ENCODE assay signal across 8 mouse cellular contexts in genomic region chr17:25474330-25475077, GRCm38 (mm10). TPM values are rescaled to one million over a fixed set of nuclear protein-coding genes. Genes with fewer than 3 reads are reported as not detected.
DNase-seq lines count a peak whose midpoint lies in the region; ATAC-seq and TF ChIP-seq lines count a peak whose summit lies in the region.

No protein-coding gene starts in this region.

- H3K4me1 ChIP-seq in forebrain, embryonic 16.5 days (replicated peaks; ENCODE audit: control insufficient read depth, insufficient read depth, low read length): peaks cover 5% of the 10 kb centered on the region
- H3K4me1 ChIP-seq in hindbrain, embryonic 16.5 days (ENCODE audit: control insufficient read depth, insufficient read depth, low read depth, low read length): peaks cover 16% of the 10 kb centered on the region

- DNase-seq in Patski (ENCODE audit: low read depth, low spot score): no peak
- peak; percentile 37 to 53 for DNase-seq in cerebellum, adult 18-20 months
- peak; percentile 51 to 66 for DNase-seq in left cerebral cortex, adult 2 months (ENCODE audit: extremely low spot score in 1 of 2, low spot score in 2 of 2)
- peak; percentile 64 to 72 for DNase-seq in right cerebral cortex, postnatal 10 days (ENCODE audit: low spot score in 2 of 2)
- peak; percentile 48 to 76 for DNase-seq in urinary bladder, postnatal 4 days (ENCODE audit: low spot score in 2 of 2)

- in situ Hi-C loops in Patski (cut with MboI; ENCODE audit: low pct_unique_long_range_greater_than_20kb): loop anchor here (5.0 kb wide), 2 partner anchors 33 to 223 kb away; no protein-coding TSS in a partner anchor

- no peaks in the 10 kb centered on the region for H3K9me3 ChIP-seq in forebrain, embryonic 16.5 days (ENCODE audit: control insufficient read depth, low read length)
- no peaks in the 10 kb centered on the region for H3K9me3 ChIP-seq in hindbrain, embryonic 16.5 days (ENCODE audit: control insufficient read depth, low read length)

- CTCF ChIA-PET in Patski (lab: Charles Lee): interaction anchor here (0.9 to 3.0 kb wide), 3 partner anchors 16 to 33 kb away, joined by 3 to 17 read pairs (median 3); no protein-coding TSS in a partner anchor

- POLR2A ChIA-PET in Patski (lab: Charles Lee): no interaction called here

- no peak overlapping the region for H3K27ac ChIP-seq in forebrain, embryonic 16.5 days (ENCODE audit: low read length)
- H3K27ac ChIP-seq in hindbrain, embryonic 16.5 days (ENCODE audit: low read depth, low read length): no peak overlapping the region
- H3K27ac ChIP-seq in left cerebral cortex, adult 2 months: no peak overlapping the region

- no peaks in the 10 kb centered on the region for H3K36me3 ChIP-seq in forebrain, embryonic 16.5 days (ENCODE audit: control insufficient read depth, insufficient read depth)
- H3K36me3 ChIP-seq in hindbrain, embryonic 16.5 days (ENCODE audit: control insufficient read depth, insufficient read depth, low read length): no peaks in the 10 kb centered on the region

- H3K9ac ChIP-seq in forebrain, embryonic 16.5 days (replicated peaks; ENCODE audit: low read depth, low read length): peak overlapping the region; percentile 7; the same call in 1 of the 2 replicates
- peak overlapping the region; percentile 60 for H3K9ac ChIP-seq in hindbrain, embryonic 16.5 days (ENCODE audit: low read depth, low read length)

- intact Hi-C loops in left cerebral cortex, adult 2 months (cut with DNase I): loop anchor here (5.0 kb wide), 1 partner anchor 187 kb away; no protein-coding TSS in a partner anchor

- peak; percentile 19 for ATAC-seq in Patski
- ATAC-seq in forebrain, embryonic 16.5 days: peak; percentile 49; the same call in 1 of the 2 replicates
- ATAC-seq in hindbrain, embryonic 16.5 days: peak; percentile 50
- ATAC-seq in megakaryocyte, adult 5-6 weeks (ENCODE audit: poor library complexity, severe bottlenecking): peak; percentile 60

- H3K4me3 ChIP-seq in forebrain, embryonic 16.5 days (replicated peaks; ENCODE audit: low read length): peak overlapping the region; percentile 32
- peak overlapping the region; percentile 46 for H3K4me3 ChIP-seq in hindbrain, embryonic 16.5 days (ENCODE audit: low read length)
- H3K4me3 ChIP-seq in left cerebral cortex, adult 2 months: peak overlapping the region; percentile 41

- peaks cover 19% of the 10 kb centered on the region for H3K27me3 ChIP-seq in Patski
- H3K27me3 ChIP-seq in forebrain, embryonic 16.5 days (replicated peaks; ENCODE audit: control insufficient read depth, insufficient read depth, low read length): peaks cover 27% of the 10 kb centered on the region
- peaks cover 25% of the 10 kb centered on the region for H3K27me3 ChIP-seq in hindbrain, embryonic 16.5 days (replicated peaks; ENCODE audit: control insufficient read depth, insufficient read depth, low read length)

- 2% methylated on average over 38 of the region's 38 CpGs for WGBS in forebrain, embryonic 16.5 days
- 2% methylated on average over 38 of the region's 38 CpGs for WGBS in hindbrain, embryonic 16.5 days

- no peak for TF ChIP-seq CTCF in Patski (IDR thresholded peaks at IDR 0.05)
- TF ChIP-seq CTCF in left cerebral cortex, adult 2 months (IDR thresholded peaks at IDR 0.05): peak; percentile 62

- H3K4me2 ChIP-seq in forebrain, embryonic 16.5 days (ENCODE audit: low read length): peak overlapping the region; percentile 54
- peak overlapping the region; percentile 88 for H3K4me2 ChIP-seq in hindbrain, embryonic 16.5 days (ENCODE audit: low read length)

RNA-seq across cellular contexts. Expression of gene Tekt4, which starts 20.1 kb away (rescaled TPM):
- not detected for polyA plus RNA-seq in Patski (2021)
- 0.80 and 0.88 TPM in 2 replicates for polyA plus RNA-seq in forebrain, embryonic 16.5 days (2015; fragmentation: Nextera tagmentation; extraction: Ambion mirVana)
- polyA plus RNA-seq in hindbrain, embryonic 16.5 days (2015; fragmentation: Nextera tagmentation; extraction: Ambion mirVana): 1.4 and 1.9 TPM in 2 replicates
- total RNA-seq in left cerebral cortex, adult 2 months (2021): 1 to 10 TPM; 2.1 to 2.4 TPM
- total RNA-seq in megakaryocyte, adult 5-6 weeks (2015): not detected in 2 replicates
- total RNA-seq in megakaryocyte, adult 5-6 weeks (2017): not detected in 2 replicates

RNA-seq across cellular contexts. Expression of gene Sstr5, which starts 22.6 kb away (rescaled TPM):
- polyA plus RNA-seq in Patski (2021): not detected
- 0.32 and 0.44 TPM in 2 replicates for polyA plus RNA-seq in forebrain, embryonic 16.5 days (2015; fragmentation: Nextera tagmentation; extraction: Ambion mirVana)
- polyA plus RNA-seq in hindbrain, embryonic 16.5 days (2015; fragmentation: Nextera tagmentation; extraction: Ambion mirVana): 1.0 TPM in 2 replicates
- total RNA-seq in left cerebral cortex, adult 2 months (2021): under 1 TPM; 0.18 to 0.21 TPM
- total RNA-seq in megakaryocyte, adult 5-6 weeks (2015): not detected in 2 replicates
- total RNA-seq in megakaryocyte, adult 5-6 weeks (2017): not detected in 2 replicates

RNA-seq across cellular contexts. Expression of gene Cacna1h, which starts 40.9 kb away (rescaled TPM):
- 0.23 TPM for polyA plus RNA-seq in Patski (2021)
- polyA plus RNA-seq in forebrain, embryonic 16.5 days (2015; fragmentation: Nextera tagmentation; extraction: Ambion mirVana): 12.4 and 14.7 TPM in 2 replicates
- polyA plus RNA-seq in hindbrain, embryonic 16.5 days (2015; fragmentation: Nextera tagmentation; extraction: Ambion mirVana): 5.9 and 6.2 TPM in 2 replicates
- 10 to 100 TPM; 45.2 to 48.0 TPM for total RNA-seq in left cerebral cortex, adult 2 months (2021)
- 0.05 TPM in 1 of 2 replicates, not detected in the other for total RNA-seq in megakaryocyte, adult 5-6 weeks (2015)
- total RNA-seq in megakaryocyte, adult 5-6 weeks (2017): not detected in 2 replicates
